Mouse (Mus musculus) neural tube, embryonic 10.5 days (tissue): ENCODE measurements around the gene Mettl5.
"Not testable (repeated sequence)": the region's sequence is repeated elsewhere in the genome, so short reads cannot be mapped to it uniquely, and the experiment has no call there.

ENCODE experiments used
- DNase-seq: peaks from one replicate; pipeline ENCODE4 v3.0.0-alpha.2; 2017; ENCODE audit warnings: low spot score; ENCODE audit errors: extremely low spot score

Mettl5 gene

DNA sequence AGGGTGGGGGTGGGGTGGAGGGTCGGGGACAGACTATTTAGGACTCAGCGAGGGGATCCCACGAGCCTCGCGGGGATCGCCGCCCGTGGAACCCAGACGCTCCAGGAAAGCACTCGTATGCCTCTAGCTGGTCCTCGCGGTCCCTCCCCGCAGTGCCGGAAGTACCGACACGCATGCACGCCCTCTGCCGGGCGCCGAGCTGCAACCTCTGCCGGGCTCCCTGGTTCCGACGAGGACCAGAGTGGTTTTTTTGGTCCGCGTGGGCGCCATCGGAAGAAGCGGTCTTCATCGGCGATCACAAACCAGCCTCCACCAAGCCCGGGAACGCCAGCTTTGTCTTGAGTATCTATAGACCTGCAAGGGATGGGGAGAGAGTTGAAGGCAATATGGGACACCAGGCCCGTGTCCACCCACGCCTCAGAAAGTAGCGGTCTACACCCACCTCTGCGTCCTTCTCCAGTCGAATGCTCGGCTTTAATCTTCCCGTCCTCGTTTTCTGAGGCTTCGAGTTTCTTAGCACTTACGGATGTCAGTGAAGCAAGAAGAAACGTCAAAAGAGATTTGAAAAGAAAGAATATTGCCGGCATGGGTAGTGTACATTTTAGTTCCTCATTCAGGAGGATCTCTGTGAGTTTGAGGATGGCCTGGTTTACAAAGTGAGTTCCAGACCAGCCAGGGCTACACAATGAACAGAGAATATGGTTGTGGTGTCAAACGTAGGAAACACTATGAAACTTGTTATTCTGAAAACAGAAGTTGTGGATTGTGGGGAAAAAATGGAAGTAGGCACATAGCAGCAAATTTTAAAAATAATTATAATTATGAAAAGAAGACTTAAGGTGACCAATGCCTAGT is at the start of gene Mettl5:
Gene Mettl5 (minus strand): TSS at position 165 of the 855 bp plus-strand sequence.
- peak; percentile 86 for DNase-seq

DNA sequence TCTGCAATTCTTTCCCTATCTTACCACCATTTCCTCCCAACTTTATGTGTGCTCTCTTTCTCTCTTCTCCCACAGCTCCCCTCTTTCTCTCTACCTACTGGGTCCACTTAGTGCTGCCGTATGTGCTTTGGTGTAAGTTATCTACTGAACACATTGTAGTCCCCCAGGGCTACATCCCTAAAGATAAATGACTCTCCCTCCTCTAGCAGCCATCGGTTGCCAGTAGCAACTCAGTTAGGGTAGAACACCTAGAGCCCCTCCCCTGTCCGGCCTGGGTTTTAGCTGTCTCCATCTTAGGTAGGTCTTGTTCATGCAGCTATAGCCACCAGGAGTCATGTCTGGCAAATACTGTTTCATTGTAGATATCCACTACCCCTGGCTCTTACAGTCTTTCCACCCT is 39.5 kb upstream of the Mettl5 start:
- no peak for DNase-seq

DNA sequence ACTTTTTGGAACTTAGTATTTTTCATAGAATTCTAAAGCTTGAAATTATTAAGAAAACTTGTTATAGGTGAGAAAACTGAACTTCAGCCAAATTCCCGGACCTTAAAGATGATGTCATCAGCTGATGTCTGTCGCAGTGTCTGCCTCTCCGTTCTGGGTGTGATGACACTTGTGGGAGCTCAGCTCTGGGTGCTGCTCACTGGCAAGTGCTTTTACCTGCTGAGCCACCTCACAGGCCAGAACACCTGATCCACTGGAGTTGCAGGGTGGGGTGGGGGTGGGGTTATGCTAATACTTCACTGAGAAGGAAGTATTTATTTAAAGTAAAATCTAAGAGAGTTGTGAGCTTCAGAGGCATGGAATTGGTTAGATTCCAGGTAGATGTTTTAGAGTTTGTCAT is 31.9 kb upstream of the Mettl5 start:
- DNase-seq: no peak

DNA sequence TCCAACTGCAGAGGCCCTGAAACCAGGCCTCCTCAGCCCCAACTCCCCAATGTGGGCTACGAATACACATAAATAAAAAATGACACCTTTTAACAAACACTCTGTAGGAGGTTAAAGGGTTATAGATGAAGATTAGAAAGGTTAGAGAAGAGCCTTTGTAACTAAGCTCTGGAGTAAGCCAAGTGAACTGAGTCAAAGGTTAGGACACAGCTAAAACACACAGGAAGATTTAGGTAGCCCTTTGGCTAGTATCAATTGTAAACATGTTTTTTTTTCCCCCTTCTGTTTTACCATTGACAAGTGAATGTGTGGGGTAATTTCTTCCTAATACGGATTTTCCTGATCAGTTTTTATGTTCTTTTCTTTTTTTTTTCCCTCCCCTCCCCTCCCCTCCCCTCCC is 27.4 kb upstream of the Mettl5 start:
- no peak for DNase-seq

DNA sequence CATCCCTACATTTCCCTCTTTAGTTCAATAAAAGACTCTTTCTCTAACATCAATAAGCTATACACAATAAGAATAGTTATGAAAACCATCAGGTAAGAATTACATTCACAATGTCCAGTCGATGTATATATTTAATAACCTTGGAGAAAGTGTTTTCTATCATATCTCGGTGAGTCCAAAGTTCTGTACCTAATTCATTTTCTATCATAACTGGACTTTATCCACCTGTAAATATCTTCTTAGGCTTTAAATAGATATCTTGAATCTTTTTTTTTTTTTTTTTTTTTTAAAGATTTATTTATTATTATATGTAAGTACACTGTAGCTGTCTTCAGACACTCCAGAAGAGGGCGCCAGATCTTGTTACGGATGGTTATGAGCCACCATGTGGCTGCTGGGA is 22.0 kb upstream of the Mettl5 start:
- not testable (repeated sequence) for DNase-seq

DNA sequence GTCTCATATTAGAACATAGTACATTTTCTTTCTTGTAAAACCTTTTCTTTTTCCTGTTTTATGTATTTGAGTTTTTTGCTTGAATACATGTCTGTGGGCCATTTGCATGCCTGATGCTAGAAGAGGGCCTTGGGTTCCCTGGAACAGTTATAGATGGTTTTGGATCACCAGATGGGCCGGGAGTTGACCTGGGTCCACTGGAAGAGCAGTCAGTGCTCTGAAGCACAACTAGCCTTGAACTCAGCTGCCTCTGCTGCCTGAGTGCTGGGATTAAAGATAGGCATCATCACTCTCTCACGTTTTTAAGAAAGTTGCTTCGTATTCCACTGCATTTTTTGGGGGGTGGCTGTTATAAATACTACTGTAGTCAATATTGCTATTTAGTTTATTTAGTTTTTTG is 18.1 kb upstream of the Mettl5 start:
- no peak for DNase-seq

DNA sequence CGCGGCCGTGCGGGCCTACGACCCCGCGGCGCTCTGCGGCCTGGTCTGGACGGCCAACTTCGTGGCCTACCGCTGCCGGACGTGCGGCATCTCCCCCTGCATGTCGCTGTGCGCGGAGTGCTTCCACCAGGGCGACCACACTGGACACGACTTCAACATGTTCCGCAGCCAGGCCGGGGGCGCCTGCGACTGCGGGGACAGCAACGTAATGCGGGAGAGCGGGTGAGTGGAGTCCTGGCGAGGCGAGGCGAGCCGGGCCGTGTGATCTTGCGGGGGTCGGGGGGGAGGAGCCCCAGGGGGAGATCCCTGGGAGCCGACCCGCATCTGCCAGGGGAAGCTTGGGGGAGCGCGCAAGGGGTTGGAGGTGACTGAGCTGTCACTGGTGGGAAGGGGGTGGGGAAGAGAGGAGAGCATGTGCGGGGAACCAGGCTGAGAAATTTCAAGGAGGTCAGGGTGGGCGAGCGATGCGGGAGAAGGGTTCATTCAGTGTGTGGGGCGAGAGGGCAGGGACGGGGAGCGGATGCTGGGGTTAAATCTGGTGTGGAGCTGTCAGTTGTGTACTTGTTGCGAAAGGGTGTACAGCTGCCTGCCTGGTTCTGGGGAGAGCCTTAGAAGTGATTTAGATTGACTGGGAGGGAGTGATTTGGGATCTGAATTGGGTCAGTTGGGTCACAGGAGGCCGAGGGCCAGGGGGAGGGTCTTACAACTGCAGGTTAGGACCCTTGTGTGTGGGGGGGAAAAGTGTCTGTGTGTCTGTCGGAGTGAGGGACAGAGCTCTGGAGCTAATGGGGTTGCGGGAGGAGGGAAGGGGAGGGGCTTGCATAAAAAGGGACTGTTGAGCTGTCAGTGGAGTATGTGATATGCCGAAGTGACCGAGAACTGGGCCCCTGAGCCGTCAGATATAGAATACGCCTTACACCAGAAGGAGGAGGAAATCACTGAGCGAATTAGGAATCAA is 12.5 kb upstream of the Mettl5 start:
- peak; percentile 74 for DNase-seq

DNA sequence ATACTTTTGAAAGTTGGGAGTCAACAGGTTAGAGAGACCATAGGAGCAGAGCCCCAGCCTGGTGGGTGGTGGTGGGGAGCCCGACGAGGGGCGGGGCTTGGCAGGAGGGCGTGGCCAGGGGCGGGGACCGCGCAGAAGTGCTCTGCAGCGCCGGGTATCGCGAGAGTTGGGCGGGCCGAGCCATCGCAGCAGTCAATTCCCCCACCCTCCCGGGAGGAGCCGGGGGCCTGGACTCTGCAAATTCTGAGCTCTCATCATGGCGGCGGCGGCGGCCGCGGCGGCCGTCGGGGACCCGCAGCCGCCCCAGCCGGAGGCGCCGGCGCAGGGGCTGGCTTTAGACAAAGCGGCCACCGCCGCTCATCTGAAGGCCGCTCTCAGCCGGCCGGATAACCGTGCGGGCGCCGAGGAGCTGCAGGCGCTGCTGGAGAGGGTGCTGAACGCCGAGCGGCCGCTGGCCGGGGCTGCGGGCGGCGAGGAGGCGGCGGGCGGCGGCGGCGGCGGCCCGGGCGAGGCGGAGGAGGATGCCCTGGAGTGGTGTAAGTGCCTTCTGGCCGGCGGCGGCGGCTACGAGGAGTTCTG is 11.7 kb upstream of the Mettl5 start, which contains the start of gene Ubr3:
Gene Ubr3 (plus strand): TSS at position 208 of the 579 bp plus-strand sequence.
- peak; percentile 97 for DNase-seq

DNA sequence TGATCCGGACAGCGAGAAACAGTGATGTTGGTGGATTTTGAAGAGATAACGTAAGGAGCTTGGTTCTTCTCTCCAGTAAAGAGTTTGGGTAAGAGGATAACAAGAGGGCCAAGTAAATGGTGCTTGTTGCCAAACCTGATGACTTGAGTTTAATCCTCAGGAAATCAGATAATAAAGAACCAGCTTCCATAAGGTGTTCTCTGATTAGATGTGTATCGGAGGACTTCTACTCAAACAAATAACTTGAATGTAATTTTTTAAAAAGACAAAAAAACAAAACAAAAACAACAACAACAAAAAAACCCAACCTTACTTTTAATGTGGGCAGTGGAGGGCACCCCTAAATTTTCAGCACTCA is 10.8 kb upstream of the Mettl5 start:
- no peak for DNase-seq

DNA sequence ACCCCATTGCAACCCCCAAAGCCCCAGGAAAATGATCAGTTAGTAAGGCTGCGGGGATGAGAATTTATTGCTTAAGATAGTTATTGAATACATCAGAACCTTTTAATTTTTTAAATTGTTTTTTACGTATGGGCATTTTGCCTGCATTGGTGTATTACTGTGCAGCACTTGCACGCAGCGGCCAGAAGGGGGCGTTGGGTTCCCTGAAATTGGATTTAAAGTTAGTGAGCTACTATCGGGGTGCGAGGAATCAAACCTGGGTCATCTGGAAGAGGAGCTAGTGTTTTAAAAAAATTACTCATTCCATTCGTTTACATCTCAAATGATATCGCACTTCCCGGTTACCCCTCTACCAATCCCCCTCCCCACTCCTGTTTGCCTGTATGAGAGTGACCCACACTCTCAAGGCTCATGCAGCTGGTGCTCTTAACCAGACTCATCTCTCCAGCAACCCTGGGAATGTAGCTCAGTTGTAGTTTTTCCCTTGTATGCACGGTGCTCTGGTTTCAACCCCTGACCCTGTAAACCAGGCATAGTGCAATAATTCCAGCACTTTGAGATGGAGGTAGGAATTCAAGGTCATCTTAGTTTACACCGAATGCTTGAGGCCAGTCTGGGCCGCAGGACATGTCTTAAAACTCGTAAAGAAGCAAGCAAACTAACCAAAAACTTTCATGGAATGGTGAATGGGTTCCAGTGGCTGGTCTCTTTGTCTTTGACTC is 10.2 kb upstream of the Mettl5 start:
- no peak for DNase-seq

DNA sequence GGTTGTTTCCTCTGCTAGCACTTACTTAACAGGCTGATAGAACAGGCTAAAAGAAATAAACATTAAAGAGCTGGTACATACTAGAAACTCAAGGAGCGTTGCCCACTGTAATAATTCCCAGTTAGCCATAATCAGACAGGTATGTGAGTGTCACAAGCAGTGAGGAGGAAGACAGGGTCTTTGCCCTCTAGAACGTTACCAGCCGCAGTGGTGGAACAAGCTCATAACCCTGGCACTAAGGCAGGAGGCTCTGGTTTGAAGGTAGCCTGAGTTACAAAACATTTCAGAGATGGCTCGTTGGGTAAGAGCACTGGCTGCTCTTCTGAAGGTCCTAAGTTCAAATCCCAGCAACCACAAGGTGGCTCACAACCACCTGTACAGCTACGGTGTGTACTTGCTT is 8.5 kb upstream of the Mettl5 start:
- DNase-seq: no peak

DNA sequence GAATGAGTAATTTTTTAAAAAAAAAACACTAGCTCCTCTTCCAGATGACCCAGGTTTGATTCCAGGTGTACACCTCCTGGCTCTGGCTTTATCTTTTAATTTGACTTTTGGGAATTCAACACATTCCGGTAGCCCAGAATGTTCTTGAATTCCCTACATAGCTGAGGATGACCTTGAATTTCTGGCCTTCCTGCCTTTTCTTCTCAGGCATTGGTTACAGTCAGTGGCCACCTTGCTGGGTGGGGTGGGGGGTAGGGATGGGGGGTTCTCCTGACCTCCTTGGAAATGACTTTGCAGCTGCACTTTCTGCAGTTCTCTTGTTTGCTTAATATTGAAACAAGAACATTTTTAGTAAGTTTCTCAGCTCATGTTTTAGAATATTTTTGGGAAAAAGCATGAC is 7.7 kb upstream of the Mettl5 start:
- DNase-seq: no peak

DNA sequence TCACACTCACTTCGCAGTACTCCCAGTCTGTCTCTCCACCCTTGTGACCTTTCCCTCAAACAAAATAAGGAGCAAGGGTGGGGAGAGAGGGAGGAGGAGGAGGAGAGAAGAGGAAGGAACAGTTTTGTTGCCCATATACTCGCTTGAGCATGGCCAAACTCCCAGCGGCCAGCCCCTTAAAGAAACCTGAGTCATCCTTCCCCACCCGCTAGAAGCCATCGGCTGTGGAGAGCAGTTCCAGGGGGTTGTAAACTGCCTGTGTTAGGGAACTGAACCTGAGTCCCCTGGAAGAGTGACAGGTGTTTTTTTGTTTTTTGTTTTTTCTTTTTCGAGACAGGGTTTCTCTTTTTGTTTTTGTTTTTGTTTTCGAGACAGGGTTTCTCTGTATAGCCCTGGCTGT is 5.4 kb upstream of the Mettl5 start:
- DNase-seq: no peak

DNA sequence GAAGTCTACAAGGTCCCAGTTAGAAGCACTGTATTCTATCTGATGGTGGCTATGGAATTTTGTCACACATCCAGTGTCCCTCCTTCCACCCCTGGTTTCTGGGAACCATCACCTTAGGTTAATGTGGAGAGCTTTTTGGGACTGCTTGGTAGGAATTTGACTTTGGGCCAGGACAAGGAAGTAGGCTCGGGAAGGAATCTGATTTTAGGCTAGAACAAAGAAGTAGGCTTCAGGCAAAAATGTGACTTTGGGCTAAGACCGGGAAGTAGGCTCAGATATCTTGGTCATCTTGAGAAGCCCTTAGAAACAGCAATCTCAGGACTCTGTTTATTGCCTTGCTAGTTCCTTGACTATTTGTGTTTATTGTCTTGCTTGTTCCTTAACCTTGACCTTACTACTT is 3.5 kb upstream of the Mettl5 start:
- DNase-seq: no peak

DNA sequence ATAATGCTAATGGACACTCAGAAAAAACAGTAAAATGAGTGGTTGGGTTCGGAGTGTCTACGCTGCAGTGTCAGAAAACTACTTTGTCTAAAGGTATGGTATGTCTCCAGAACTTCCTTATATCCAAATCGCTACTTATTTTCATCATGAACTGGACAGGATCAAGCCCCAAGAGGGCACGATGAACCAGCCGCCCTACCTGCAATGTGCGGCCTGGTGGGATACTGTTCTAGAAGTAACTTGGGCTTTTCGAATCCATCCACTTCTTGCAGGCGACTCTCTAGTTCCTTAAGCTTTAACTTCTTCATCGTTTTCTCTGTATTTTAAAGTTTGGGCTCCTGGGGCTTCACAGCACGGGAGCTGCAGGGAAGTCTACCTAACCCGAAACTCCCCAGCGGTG is 365 bp downstream of the Mettl5 start:
- DNase-seq: no peak

DNA sequence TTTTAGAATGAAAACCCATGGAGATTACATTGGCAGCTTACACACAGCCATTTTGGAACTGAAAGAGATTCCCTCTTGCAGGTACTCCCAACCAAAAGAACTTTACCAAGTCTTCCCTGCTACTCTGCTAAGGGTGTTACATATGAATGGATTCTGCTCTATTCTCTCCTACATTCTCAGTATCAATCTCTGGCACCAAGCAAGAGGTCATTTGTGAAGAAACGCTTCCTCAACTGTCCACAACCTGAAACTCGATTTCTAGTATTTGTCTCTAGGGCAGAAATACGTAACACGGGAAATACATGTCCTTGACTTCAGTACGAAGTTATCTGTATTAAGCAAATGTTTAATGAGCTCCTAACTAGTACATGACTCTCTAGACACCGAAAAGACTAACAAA is 834 bp downstream of the Mettl5 start:
- DNase-seq: no peak

DNA sequence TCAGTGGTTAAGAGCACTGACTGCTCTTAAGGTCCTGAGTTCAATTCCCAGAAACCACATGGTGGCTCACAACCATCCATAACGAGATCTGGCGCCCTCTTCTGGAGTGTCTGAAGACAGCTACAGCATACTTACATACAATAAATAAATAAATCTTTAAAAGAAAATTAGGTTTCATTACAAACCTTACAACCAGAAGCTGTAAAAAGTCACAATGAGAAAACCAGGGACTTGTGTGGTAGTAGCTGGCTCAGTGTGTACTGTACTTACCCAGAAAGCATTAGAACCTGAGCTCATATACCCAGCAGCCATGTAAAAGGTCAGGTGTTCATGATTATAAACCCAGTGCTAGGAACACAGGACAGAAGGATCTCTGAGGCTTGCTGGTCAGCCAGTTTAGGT is 1.4 kb downstream of the Mettl5 start:
- no peak for DNase-seq

DNA sequence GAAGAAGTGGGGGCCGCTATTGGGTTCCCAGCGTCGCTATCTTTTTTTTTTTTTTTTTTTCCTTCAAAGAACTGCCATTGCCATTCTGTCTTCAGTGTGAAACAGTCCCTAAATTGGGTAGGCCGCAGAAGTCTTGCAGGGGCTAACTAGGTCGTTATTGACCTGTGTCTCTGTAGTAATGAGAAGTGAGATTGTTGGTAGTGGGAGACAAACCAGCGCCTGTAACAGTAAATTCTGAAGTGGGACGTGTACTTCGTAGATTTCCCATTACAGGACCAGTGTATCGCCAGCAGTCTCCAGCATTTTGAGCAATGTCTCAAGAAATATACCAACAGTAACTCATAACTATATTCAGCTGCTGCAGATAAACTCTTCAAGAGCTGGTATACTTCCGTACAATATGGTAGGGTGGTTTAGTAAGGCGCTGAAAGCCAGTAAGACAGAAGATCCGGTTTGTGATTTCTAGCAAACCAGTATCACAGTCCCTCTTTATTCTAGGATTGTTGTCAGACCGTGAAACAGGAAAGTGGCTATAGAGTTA is 23.2 kb downstream of the Mettl5 start:
- no peak for DNase-seq

DNA sequence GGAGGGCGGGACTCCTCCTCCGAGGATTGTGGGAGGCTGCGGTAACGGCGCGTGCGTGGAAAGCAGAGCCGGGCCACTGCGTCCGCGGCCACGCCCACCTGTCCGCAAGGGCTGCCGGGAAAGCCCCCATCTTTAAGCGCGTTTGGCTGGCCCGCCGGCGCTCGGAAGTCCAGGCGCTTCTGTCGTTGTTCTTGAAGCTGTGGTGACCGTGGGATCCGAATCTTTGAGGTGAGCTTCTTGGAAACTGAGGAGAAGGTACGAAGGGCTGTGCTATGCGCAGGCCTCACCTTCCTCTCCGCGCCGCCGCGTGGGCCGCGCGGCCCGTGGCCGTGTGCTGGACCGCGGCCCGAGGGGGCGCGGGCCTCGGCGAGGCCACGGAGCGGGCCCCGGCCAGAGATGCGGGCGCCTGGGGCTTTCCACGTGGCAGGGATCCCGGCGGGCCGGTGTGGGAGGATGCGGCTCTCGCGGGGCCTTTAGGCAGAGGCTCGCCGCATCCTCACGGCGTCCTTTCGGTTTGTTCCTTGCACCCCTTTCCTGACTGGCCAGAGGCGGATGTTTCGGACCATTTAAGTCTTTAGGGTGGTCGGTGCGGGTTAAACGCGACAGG is 23.8 kb downstream of the Mettl5 start, which contains the start of gene Ssb:
Gene Ssb (plus strand): TSS at position 78 of the 607 bp plus-strand sequence.
- DNase-seq: peak; percentile 88

DNA sequence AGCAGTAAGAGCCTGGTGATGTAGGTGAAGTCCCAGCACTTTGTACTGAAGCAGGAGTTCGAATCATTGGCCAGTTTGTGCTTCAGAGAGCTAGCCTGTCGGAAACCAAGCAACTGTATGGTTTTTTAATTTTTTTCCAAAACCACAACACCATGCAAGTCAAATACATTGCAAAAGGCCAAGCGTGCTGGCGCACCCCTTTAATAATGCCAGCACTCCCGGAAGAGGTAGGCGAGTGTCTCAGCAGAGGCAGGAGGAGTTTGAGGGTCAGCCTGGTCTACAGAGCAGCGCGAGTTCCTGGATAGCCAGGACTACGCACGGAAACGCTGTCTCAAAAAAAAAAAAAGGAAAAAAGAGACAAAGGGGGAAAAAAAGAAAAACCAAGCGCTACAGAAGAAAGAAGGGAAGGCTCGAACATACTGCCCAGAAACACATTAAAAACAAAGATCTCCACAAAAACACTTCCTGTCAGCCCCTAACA is 24.4 kb downstream of the Mettl5 start:
- DNase-seq: peak; percentile 40
